Mouse (Mus musculus): ENCODE measurements at regions not wholly inside any gene's neighbourhood (a gene's known extent, or its start where the extent isn't known, plus 50 kb on each side); places are given as distances from the start of the nearest gene placed in this dataset.
A peak's percentile ranks its signal among the peaks of the same experiment; 100 is the strongest.

DNA sequence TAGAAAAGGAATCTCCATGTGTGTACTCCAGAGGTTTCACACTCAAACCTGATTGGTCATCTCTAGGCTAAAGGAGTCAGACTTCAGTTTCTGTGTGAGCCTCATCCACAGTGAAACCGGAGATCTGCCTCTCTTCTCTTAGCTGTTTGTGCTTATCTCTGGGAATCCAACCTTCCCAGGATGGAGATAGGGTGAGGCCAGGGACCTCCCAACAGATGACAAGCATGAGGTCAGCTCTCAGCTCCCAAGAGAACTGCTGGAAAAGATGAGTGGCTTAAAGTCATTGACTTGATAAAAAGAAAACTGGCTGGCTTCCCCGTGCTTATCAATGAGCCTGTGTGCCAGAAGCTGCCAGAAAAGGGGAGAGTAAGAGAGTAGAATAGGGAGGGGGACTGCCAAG lies 224.3 kb upstream of the Bmp2 start:
- Histone ChIP-seq H3K9me3 (ENCODE audit: low read length) (no peaks in the 10 kb centered on the region), H3K27me3 (ENCODE audit: insufficient read depth, low read length) (no peaks in the 10 kb centered on the region), H3K36me3 (ENCODE audit: insufficient read depth, low read length) (no peaks in the 10 kb centered on the region), H3K4me1 (replicated peaks; ENCODE audit: low read depth, low read length) (no peaks in the 10 kb centered on the region), H3K4me3 (replicated peaks; ENCODE audit: low read length) (no peak overlapping the region)
- TF ChIP-seq CTCF (conservative IDR thresholded peaks at IDR 0.05; ENCODE audit: low read length) (no peak), NANOG (IDR thresholded peaks at IDR 0.05; ENCODE audit: borderline replicate concordance, low read length) (no peak), POU5F1 (IDR thresholded peaks at IDR 0.05; ENCODE audit: borderline replicate concordance, low read length) (no peak)

GRCm38 (mm10) chr2:133336177-133336901 lies 215.6 kb upstream of the Bmp2 start:
- Histone ChIP-seq H3K27me3 (ENCODE audit: insufficient read depth, low read length) (no peaks in the 10 kb centered on the region), H3K9me3 (ENCODE audit: low read length) (no peaks in the 10 kb centered on the region), H3K4me1 (replicated peaks; ENCODE audit: low read depth, low read length) (no peaks in the 10 kb centered on the region), H3K36me3 (ENCODE audit: insufficient read depth, low read length) (no peaks in the 10 kb centered on the region), H3K4me3 (replicated peaks; ENCODE audit: low read length) (no peak overlapping the region)
- TF ChIP-seq NANOG (IDR thresholded peaks at IDR 0.05; ENCODE audit: borderline replicate concordance, low read length) (no peak), POU5F1 (IDR thresholded peaks at IDR 0.05; ENCODE audit: borderline replicate concordance, low read length) (no peak), CTCF (conservative IDR thresholded peaks at IDR 0.05; ENCODE audit: low read length) (no peak)

DNA sequence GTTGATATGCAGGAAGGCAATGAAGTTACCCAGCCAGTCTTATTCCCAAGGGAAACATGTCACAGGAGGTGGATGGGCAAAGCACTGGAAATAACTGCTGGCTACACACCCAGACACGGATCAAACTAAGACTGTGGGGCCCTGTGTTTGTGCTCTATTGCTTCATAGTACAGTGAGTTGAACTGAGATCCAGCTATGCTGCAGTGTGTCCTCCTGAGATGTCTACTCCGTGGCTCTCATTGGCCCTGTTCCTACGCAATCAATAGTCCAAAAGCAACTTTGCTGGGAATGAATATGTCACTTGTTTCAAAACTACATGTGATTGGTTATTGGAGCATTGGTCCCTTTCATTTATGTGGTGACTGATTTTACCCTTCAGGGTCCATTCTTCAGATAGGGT lies 213.8 kb upstream of the Bmp2 start:
- H3K9me3 ChIP-seq (ENCODE audit: low read length) = no peaks in the 10 kb centered on the region
- TF ChIP-seq POU5F1 (IDR thresholded peaks at IDR 0.05; ENCODE audit: borderline replicate concordance, low read length) (no peak), CTCF (conservative IDR thresholded peaks at IDR 0.05; ENCODE audit: low read length) (no peak), NANOG (IDR thresholded peaks at IDR 0.05; ENCODE audit: borderline replicate concordance, low read length) (no peak)
- no peak overlapping the region for H3K4me3 ChIP-seq (replicated peaks; ENCODE audit: low read length)

DNA sequence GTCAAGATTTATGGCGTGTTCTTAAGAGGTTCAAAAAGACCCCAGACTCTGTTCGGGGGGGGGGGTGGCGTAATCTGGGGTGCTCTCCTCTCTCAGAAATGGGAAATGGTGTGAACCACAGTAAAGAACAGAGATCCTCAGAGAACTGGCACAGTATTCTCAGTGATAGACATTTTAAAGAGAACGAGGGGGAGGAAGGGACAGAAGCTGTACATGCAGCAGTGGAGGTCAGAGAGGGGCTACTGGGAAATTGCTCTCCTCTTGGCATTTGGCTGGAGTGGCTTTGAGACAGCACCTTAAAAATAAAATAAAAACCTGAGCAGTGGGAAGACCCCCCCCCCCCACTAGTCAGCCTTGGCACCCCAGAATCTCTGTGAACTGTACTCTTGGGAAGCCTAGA lies 210.6 kb upstream of the Bmp2 start:
- Histone ChIP-seq H3K4me1 (replicated peaks; ENCODE audit: low read depth, low read length) (no peaks in the 10 kb centered on the region), H3K9me3 (ENCODE audit: low read length) (no peaks in the 10 kb centered on the region), H3K36me3 (ENCODE audit: insufficient read depth, low read length) (no peaks in the 10 kb centered on the region), H3K27me3 (ENCODE audit: insufficient read depth, low read length) (no peaks in the 10 kb centered on the region), H3K4me3 (replicated peaks; ENCODE audit: low read length) (no peak overlapping the region)
- TF ChIP-seq CTCF (conservative IDR thresholded peaks at IDR 0.05; ENCODE audit: low read length) (no peak), POU5F1 (IDR thresholded peaks at IDR 0.05; ENCODE audit: borderline replicate concordance, low read length) (no peak), NANOG (IDR thresholded peaks at IDR 0.05; ENCODE audit: borderline replicate concordance, low read length) (no peak)

More for the DNA sequence above, 213.8 kb upstream of the Bmp2 start:
- no peaks in the 10 kb centered on the region for H3K27me3 ChIP-seq (ENCODE audit: insufficient read depth, low read length)
- no peaks in the 10 kb centered on the region for H3K36me3 ChIP-seq (ENCODE audit: insufficient read depth, low read length)
- no peaks in the 10 kb centered on the region for H3K4me1 ChIP-seq (replicated peaks; ENCODE audit: low read depth, low read length)

GRCm38 (mm10) chr2:133345964-133346788 lies 205.8 kb upstream of the Bmp2 start:
- H3K9me3 ChIP-seq (ENCODE audit: low read length) = no peaks in the 10 kb centered on the region
- TF ChIP-seq CTCF (conservative IDR thresholded peaks at IDR 0.05; ENCODE audit: low read length) = no peak

GRCm38 (mm10) chr2:133346789-133347424 lies 205.1 kb upstream of the Bmp2 start:
- peaks cover 12% of the 10 kb centered on the region for H3K4me1 ChIP-seq (replicated peaks; ENCODE audit: low read depth, low read length)
- H3K9me3 ChIP-seq (ENCODE audit: low read length) = peaks cover 4% of the 10 kb centered on the region
- H3K4me3 ChIP-seq (replicated peaks; ENCODE audit: low read length) = no peak overlapping the region
- no peaks in the 10 kb centered on the region for H3K36me3 ChIP-seq (ENCODE audit: insufficient read depth, low read length)
- no peaks in the 10 kb centered on the region for H3K27me3 ChIP-seq (ENCODE audit: insufficient read depth, low read length)
- TF ChIP-seq NANOG (IDR thresholded peaks at IDR 0.05; ENCODE audit: borderline replicate concordance, low read length) (no peak), POU5F1 (IDR thresholded peaks at IDR 0.05; ENCODE audit: borderline replicate concordance, low read length) (no peak), CTCF (conservative IDR thresholded peaks at IDR 0.05; ENCODE audit: low read length) (no peak)

More at GRCm38 (mm10) chr2:133345964-133346788, 205.8 kb upstream of the Bmp2 start:
- Histone ChIP-seq H3K36me3 (ENCODE audit: insufficient read depth, low read length) (no peaks in the 10 kb centered on the region), H3K4me1 (replicated peaks; ENCODE audit: low read depth, low read length) (peaks cover 10% of the 10 kb centered on the region), H3K4me3 (replicated peaks; ENCODE audit: low read length) (no peak overlapping the region), H3K27me3 (ENCODE audit: insufficient read depth, low read length) (no peaks in the 10 kb centered on the region)

DNA sequence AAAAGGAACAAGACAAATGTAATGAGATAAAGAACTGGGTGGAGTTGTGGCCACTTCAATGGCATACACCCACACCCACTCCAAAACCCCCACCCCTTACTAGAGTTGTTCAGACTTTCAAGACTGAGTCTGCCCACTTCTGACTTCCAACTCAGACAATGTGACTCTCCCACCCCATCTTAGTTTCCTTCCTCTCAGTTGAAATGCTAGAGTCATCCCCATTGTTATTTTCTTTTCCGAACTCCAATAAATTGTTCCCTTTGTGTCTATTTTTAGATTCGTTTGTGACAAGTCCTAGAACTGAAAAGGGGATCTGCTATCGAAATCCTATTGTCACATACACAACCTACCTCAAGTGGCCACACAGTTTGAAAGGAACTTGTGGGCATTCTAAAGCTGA lies 200.7 kb upstream of the Bmp2 start:
- Histone ChIP-seq H3K36me3 (ENCODE audit: insufficient read depth, low read length) (no peaks in the 10 kb centered on the region), H3K4me1 (replicated peaks; ENCODE audit: low read depth, low read length) (peaks cover 12% of the 10 kb centered on the region), H3K4me3 (replicated peaks; ENCODE audit: low read length) (no peak overlapping the region), H3K27me3 (ENCODE audit: insufficient read depth, low read length) (no peaks in the 10 kb centered on the region), H3K9me3 (ENCODE audit: low read length) (peaks cover 6% of the 10 kb centered on the region)
- TF ChIP-seq NANOG (IDR thresholded peaks at IDR 0.05; ENCODE audit: borderline replicate concordance, low read length) (peak; percentile 35; the same call in 1 of the 2 replicates), CTCF (conservative IDR thresholded peaks at IDR 0.05; ENCODE audit: low read length) (no peak)

- H3K36me3 ChIP-seq (ENCODE audit: insufficient read depth, low read length) = no peaks in the 10 kb centered on the region
- H3K4me1 ChIP-seq (replicated peaks; ENCODE audit: low read depth, low read length) = peaks cover 5% of the 10 kb centered on the region; the same call in 1 of the 2 replicates
- TF ChIP-seq POU5F1 (IDR thresholded peaks at IDR 0.05; ENCODE audit: borderline replicate concordance, low read length) (no peak), CTCF (conservative IDR thresholded peaks at IDR 0.05; ENCODE audit: low read length) (no peak), NANOG (IDR thresholded peaks at IDR 0.05; ENCODE audit: borderline replicate concordance, low read length) (no peak)
- H3K27me3 ChIP-seq (ENCODE audit: insufficient read depth, low read length) = no peaks in the 10 kb centered on the region
- peaks cover 6% of the 10 kb centered on the region for H3K9me3 ChIP-seq (ENCODE audit: low read length)
- no peak overlapping the region for H3K4me3 ChIP-seq (replicated peaks; ENCODE audit: low read length)
Observed at GRCm38 (mm10) chr2:133352800-133353199, 199.2 kb upstream of the Bmp2 start.

Data from E14TG2a.4 (cell line).